Mouse (Mus musculus) lung, postnatal 14 days (tissue): Measurements from ENCODE around the gene Celf2.
A peak's percentile ranks its signal among the peaks of the same experiment; 100 is the strongest.
"Not testable (repeated sequence)": the region's sequence is repeated elsewhere in the genome, so short reads cannot be mapped to it uniquely, and the experiment has no call there.

ENCODE experiments used
- DNase-seq: peaks from one replicate; pipeline ENCODE4 v3.0.0; 2021

Gene Celf2

GRCm38 (mm10) chr2:7389264-7389663 is 120.1 kb downstream of the Celf2 start:
- no peak for DNase-seq

- DNase-seq, result no peak
These were observed 130.6 kb downstream of the Celf2 start for GRCm38 (mm10) chr2:7378736-7379135.

DNA sequence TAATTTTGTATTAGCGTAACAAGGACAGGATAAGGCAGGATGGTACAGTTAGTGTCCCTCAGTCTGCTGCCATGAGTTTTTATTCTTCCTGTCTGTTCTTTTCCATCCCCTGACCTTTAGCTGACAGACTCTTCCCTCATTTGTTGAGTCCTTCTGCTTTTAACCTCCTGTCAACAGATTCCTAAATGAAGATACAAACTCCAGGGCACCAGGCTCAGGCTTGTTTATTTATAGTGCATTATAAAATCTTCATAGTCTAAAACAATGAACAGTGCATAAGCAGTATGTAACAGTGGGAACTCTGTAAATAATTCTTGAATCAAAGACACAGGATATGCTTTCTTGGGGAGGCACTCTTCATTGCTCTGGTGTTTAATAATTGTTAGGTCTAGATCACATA is 131.5 kb downstream of the Celf2 start:
- DNase-seq, result no peak

- DNase-seq, result no peak
These were observed 141.6 kb downstream of the Celf2 start for GRCm38 (mm10) chr2:7367738-7368137.

DNA sequence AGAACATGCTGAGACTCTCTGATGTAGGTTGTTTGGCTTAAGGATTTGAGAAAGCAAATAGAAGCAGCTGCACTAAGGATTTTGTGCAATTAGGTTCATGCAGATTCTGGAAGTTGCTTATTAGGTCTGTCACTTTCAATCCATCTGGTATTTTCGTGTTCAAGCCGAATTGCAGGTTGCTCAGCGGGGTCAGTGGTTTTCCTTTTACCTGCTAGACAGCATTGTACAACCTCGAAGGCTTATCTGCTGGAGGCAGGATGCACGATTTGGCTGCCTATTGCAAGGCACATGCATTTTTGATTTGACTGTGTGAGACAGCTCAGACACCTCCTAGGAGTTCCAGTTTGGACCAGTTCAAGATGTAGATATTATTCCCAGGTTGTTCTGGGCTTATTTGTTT is 149.8 kb downstream of the Celf2 start:
- no peak for DNase-seq

DNA sequence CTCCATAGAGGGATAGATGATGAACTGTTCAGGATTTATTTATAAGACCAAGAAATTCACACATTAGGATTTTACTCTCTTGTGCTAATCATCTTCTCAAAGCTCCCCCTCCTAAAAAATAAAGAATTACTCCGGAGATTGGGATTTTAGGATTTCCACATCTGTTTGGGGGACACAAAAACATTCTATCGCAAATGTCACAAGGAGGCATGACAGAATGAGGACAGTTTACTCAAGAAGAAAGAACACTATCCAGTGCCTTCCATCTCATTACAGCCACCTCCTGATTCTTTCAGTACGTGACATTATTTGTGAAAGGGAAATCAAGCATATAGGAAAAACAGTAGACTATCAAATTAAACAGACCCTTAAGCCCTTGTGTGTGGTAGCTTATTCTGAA is 150.5 kb downstream of the Celf2 start:
- DNase-seq, result no peak

DNA sequence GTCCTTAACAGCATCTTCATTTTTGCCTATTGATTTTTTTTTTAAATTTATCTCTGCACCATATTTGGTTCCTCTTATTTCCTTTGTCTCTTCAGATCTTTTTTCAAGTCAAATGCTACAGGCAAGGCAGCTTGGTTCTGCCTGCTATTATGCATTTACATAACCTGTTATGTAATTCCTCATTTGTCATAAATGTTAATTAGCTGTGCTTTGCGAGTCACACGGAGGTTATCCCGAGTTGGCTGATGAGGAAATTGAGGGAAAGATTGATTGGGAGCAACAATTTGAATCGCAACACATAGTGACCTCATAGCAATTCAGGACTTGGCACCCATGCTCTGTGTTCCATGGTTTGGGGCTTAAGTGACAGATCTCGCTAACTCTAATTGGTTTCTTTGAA is 158.1 kb downstream of the Celf2 start:
- peak; percentile 1 for DNase-seq

DNA sequence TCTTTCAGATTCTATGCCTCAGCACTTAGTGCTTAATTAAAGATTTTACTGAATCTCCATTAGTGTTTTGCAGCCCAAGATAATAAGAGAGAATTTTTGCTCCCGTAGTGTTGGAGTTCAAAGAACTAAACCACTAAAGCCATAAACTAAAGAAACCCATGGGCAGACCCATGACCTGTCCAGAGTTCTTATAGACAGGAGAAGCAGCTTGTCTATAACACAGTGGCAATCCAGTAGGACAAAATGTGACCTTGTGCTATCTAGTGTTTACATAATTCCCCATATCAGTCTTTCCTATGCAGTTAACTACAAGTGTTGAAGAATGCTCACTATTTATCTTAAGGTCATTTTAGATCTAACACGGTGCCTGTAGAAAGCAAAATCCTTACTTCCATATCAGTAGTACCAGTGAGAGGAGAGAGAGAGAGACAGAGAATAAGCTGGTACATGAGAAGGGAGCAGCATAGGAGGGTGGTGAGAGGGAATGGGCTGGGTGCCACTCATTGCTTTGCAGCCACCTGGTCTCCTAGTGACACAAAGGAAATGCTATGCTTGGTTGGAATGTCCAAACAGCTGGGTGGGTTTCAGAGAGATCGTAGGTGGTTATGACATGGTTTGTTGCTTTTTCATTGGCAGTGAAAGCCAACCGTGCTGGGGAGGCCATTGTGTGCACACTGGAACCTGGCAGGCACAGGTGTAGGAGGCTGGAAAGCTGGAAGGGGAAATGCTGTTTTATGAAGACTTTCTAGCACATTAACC is 162.5 kb downstream of the Celf2 start:
- no peak for DNase-seq

DNA sequence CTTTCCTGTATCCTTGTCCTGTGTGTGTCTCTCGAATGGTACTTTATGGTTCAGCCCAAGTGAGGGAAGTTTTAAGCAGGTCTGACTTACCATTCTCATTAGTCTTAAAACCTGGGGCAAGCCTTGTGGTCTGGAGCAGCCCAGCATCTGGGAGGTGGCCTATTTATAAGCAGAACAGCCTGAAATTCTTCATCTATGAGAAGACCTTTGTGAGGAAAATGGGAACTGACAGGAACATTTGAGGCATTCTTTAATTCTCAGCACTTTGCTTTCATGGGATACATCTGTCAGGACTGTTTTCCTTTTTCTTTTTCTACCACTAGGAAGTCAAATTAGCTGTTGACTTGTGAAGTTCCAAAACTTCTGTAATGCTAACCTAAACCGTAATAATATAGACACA is 164.4 kb downstream of the Celf2 start:
- no peak for DNase-seq

- no peak for DNase-seq
These were observed 166.4 kb downstream of the Celf2 start for GRCm38 (mm10) chr2:7342911-7343478.

DNA sequence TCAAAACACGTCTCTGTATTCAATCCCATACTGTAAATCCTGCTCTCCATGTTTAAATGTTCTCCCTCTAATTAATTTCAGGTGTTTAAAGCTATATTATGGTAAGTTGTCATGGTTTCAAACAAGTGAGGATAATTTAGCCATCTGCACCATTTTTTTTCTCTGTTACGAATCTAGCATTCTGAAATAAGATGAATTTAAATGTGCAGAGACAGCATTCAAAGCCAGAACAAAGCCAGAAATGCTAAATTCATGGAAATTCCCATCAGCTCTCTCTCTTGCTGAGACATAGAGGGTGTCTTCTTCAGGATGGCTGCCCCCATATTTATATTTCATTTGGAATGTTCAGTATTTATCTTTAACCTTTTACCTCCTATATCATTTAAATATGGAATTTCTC is 174.5 kb downstream of the Celf2 start:
- DNase-seq, result no peak

GRCm38 (mm10) chr2:7328018-7328899 is 181.1 kb downstream of the Celf2 start:
- no peak for DNase-seq

- no peak for DNase-seq
These were observed 189.6 kb downstream of the Celf2 start for GRCm38 (mm10) chr2:7319760-7320159.

GRCm38 (mm10) chr2:7311776-7312175 is 197.6 kb downstream of the Celf2 start:
- no peak for DNase-seq

GRCm38 (mm10) chr2:7310840-7311182 is 198.6 kb downstream of the Celf2 start:
- no peak for DNase-seq

DNA sequence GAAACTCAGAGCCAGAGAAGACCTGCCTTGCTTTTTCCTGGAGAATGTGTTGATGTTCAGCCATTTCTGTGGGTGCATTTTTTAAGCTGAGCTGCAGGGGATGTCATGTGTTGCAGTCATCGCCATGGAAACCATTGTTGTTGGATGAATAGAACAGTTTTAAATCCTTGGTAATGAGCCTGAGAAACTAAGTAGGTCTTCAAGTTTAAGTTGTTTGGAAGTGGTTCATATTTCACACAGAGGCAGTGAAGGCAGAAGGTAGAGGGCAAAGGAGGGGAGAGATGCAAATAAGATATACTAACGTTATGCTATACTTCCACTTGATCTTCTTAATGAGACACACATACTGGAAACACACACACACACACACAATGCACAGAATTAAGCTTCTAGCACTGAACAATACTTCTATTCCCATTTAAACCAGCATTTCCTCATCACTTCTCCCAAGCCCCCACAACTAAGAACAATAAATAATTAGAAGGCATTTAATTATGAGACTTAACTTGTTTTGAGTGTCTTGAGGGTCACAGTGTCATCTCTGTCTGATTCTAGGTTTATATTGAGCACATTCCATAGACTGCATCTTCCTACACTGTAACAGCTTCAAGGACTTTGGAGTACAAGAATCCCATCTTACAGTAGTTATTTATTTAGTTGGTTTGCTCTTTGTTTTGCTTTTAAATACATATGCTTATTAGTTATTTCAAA is 199.1 kb downstream of the Celf2 start:
- DNase-seq, result no peak

GRCm38 (mm10) chr2:7309324-7309723 is 200.0 kb downstream of the Celf2 start:
- no peak for DNase-seq

DNA sequence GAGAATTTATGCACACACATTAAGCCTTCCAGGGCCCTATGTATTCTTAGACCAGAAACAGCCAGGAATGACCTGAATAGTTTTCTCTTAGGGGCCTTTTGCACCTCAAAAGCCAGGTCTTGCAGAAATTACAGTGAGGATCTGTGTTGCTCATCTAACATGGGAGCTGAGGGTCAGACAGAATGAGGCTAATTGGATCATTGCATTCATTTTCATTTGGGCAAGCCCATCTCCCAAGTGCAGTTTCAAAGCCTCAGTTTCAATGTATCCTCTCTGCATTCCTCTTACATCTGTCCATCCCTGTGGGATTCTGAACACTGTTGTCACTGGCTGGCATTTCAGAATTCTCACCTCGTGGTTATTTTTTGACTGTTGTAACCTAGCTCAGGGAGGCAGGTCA is 200.6 kb downstream of the Celf2 start:
- no peak for DNase-seq

GRCm38 (mm10) chr2:7287434-7287833 is 221.9 kb downstream of the Celf2 start:
- DNase-seq, result no peak

GRCm38 (mm10) chr2:7273214-7273613 is 236.1 kb downstream of the Celf2 start:
- DNase-seq, result no peak

DNA sequence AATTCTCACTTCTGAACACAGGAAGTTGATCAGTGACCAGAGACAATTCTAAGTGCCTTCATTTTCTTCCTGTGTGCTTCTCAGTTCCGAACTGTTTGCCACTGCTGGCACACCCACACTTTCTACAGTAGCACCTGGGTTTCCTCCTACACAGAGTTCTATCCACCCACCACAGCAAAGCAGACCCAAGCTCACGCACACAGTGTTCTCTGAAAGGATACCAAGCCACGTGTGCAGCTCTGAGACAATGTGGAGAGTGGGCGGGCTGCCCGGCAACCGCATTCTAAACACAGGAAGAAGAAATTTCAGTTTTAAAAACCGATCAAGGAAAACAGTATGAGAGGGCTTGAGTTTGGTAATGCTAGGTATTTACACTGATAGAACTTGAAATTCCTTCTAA is 239.3 kb downstream of the Celf2 start:
- peak; percentile 33 for DNase-seq

DNA sequence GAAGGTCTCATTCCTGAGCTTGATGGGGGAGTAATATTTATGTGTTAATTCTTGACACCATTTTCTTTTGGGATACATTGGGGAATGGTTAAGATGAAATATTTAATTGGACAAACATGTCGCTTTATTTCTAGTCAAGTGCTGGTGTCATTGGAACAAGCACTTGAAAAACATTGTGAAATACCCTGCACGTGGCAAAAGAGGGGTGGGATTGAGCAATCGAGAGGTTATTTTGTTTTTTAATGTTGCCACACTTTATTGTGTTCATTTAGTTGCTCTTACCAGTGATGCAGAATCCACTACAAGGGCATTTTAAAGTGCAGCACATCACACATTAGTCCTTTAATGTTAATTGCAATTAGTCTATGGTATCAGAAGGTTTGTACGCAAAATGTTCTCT is 242.2 kb downstream of the Celf2 start:
- DNase-seq, result no peak

DNA sequence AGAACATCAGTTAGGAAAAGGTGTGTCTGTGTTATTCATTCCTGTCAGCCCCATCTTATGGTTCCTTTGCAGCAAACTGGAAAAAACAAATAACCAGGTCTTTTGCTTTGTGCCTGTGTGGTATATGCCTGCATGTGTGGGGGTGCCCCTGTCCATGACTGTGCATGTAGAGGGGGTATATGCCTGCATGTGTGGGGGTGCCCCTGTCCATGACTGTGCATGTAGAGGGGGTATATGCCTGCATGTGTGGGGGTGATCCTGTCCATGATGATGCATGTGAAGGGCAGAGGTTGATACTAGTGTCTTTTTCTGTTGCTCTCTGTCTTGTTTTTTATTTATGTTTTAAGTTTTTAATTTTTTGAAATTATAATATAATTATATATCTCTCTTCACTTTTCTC is 246.7 kb downstream of the Celf2 start:
- DNase-seq, result not testable (repeated sequence)
